Mouse (Mus musculus): ENCODE results near the gene Zbtb39. TPM values are rescaled to one million over a fixed set of nuclear protein-coding genes. Genes with fewer than 3 reads are reported as not detected.

Gene Zbtb39
- polyA plus RNA-seq, 1 experiment from 2014 or later, result 6.2 TPM

- 92% methylated on average over 7 of the region's 7 CpGs for WGBS
These were observed 31.6 kb upstream of the Zbtb39 start for GRCm38 (mm10) chr10:127707721-127708120.

GRCm38 (mm10) chr10:127708850-127709370, 30.4 kb upstream of the Zbtb39 start:
- H3K4me1 ChIP-seq (ENCODE audit: control insufficient read depth, insufficient read depth, low read length), result no peaks in the 10 kb centered on the region
- no peaks in the 10 kb centered on the region for H3K36me3 ChIP-seq (ENCODE audit: control insufficient read depth, insufficient read depth, low read length)
- no peak overlapping the region for H3K27ac ChIP-seq (replicated peaks; ENCODE audit: low read depth, low read length)
- no peak for ATAC-seq (ENCODE audit: low FRiP score, low TSS enrichment)
- H3K27me3 ChIP-seq (ENCODE audit: control insufficient read depth, insufficient read depth, low read length), result no peaks in the 10 kb centered on the region
- WGBS, result 89% methylated on average over 3 of the region's 3 CpGs
- H3K4me3 ChIP-seq (replicated peaks; ENCODE audit: low read depth, low read length), result no peak overlapping the region
- no peaks in the 10 kb centered on the region for H3K9me3 ChIP-seq (ENCODE audit: control insufficient read depth, low read length)
- H3K9ac ChIP-seq (replicated peaks; ENCODE audit: low read length), result no peak overlapping the region
- no peak for DNase-seq
- H3K4me2 ChIP-seq (ENCODE audit: low read length), result no peak overlapping the region

More at GRCm38 (mm10) chr10:127707721-127708120, 31.6 kb upstream of the Zbtb39 start:
- H3K4me3 ChIP-seq (replicated peaks; ENCODE audit: low read depth, low read length), result no peak overlapping the region
- H3K9me3 ChIP-seq (ENCODE audit: control insufficient read depth, low read length), result no peaks in the 10 kb centered on the region
- ATAC-seq (ENCODE audit: low FRiP score, low TSS enrichment) (no peak), DNase-seq (no peak)
- H3K27me3 ChIP-seq (ENCODE audit: control insufficient read depth, insufficient read depth, low read length), result no peaks in the 10 kb centered on the region
- H3K4me2 ChIP-seq (ENCODE audit: low read length), result no peak overlapping the region
- H3K36me3 ChIP-seq (ENCODE audit: control insufficient read depth, insufficient read depth, low read length), result no peaks in the 10 kb centered on the region
- H3K9ac ChIP-seq (replicated peaks; ENCODE audit: low read length), result no peak overlapping the region
- no peaks in the 10 kb centered on the region for H3K4me1 ChIP-seq (ENCODE audit: control insufficient read depth, insufficient read depth, low read length)
- no peak overlapping the region for H3K27ac ChIP-seq (replicated peaks; ENCODE audit: low read depth, low read length)

GRCm38 (mm10) chr10:127710331-127710730, 29.0 kb upstream of the Zbtb39 start:
- Histone ChIP-seq H3K27me3 (ENCODE audit: control insufficient read depth, insufficient read depth, low read length) (no peaks in the 10 kb centered on the region), H3K36me3 (ENCODE audit: control insufficient read depth, insufficient read depth, low read length) (no peaks in the 10 kb centered on the region), H3K9ac (replicated peaks; ENCODE audit: low read length) (no peak overlapping the region), H3K9me3 (ENCODE audit: control insufficient read depth, low read length) (no peaks in the 10 kb centered on the region), H3K4me2 (ENCODE audit: low read length) (no peak overlapping the region), H3K4me3 (replicated peaks; ENCODE audit: low read depth, low read length) (no peak overlapping the region), H3K27ac (replicated peaks; ENCODE audit: low read depth, low read length) (no peak overlapping the region), H3K4me1 (ENCODE audit: control insufficient read depth, insufficient read depth, low read length) (no peaks in the 10 kb centered on the region)
- WGBS, result 89% methylated on average over 13 of the region's 13 CpGs
- no peak for DNase-seq
- no peak for ATAC-seq (ENCODE audit: low FRiP score, low TSS enrichment)

GRCm38 (mm10) chr10:127712736-127713135, 26.6 kb upstream of the Zbtb39 start:
- 86% methylated on average over 6 of the region's 6 CpGs for WGBS

GRCm38 (mm10) chr10:127721671-127722418, 17.5 kb upstream of the Zbtb39 start:
- DNase-seq (peak; percentile 72), ATAC-seq (ENCODE audit: low FRiP score, low TSS enrichment) (peak; percentile 59; the same call in 1 of the 2 replicates)
- Histone ChIP-seq H3K27ac (replicated peaks; ENCODE audit: low read depth, low read length) (peak overlapping the region; percentile 47), H3K9ac (replicated peaks; ENCODE audit: low read length) (peak overlapping the region; percentile 7; the same call in 1 of the 2 replicates), H3K4me2 (ENCODE audit: low read length) (peak overlapping the region; percentile 42), H3K36me3 (ENCODE audit: control insufficient read depth, insufficient read depth, low read length) (no peaks in the 10 kb centered on the region), H3K4me1 (ENCODE audit: control insufficient read depth, insufficient read depth, low read length) (peaks cover 22% of the 10 kb centered on the region), H3K9me3 (ENCODE audit: control insufficient read depth, low read length) (no peaks in the 10 kb centered on the region), H3K27me3 (ENCODE audit: control insufficient read depth, insufficient read depth, low read length) (no peaks in the 10 kb centered on the region), H3K4me3 (replicated peaks; ENCODE audit: low read depth, low read length) (no peak overlapping the region)
- WGBS, result 10% methylated on average over 20 of the region's 20 CpGs

More at GRCm38 (mm10) chr10:127712736-127713135, 26.6 kb upstream of the Zbtb39 start:
- Histone ChIP-seq H3K9ac (replicated peaks; ENCODE audit: low read length) (no peak overlapping the region), H3K27ac (replicated peaks; ENCODE audit: low read depth, low read length) (no peak overlapping the region), H3K4me2 (ENCODE audit: low read length) (no peak overlapping the region), H3K27me3 (ENCODE audit: control insufficient read depth, insufficient read depth, low read length) (no peaks in the 10 kb centered on the region), H3K9me3 (ENCODE audit: control insufficient read depth, low read length) (no peaks in the 10 kb centered on the region), H3K4me3 (replicated peaks; ENCODE audit: low read depth, low read length) (no peak overlapping the region), H3K4me1 (ENCODE audit: control insufficient read depth, insufficient read depth, low read length) (no peaks in the 10 kb centered on the region), H3K36me3 (ENCODE audit: control insufficient read depth, insufficient read depth, low read length) (no peaks in the 10 kb centered on the region)
- ATAC-seq (ENCODE audit: low FRiP score, low TSS enrichment), result no peak
- no peak for DNase-seq

GRCm38 (mm10) chr10:127724178-127724577, 15.2 kb upstream of the Zbtb39 start, which contains the start of gene Tac2:
Gene Tac2 (plus strand): TSS chr10:127724478.
- WGBS, result 82% methylated on average over 3 of the region's 3 CpGs
- DNase-seq (no peak), ATAC-seq (ENCODE audit: low FRiP score, low TSS enrichment) (no peak)
- H3K27ac ChIP-seq (replicated peaks; ENCODE audit: low read depth, low read length), result no peak within 1 kb of the TSS
- H3K36me3 ChIP-seq (ENCODE audit: control insufficient read depth, insufficient read depth, low read length), result no peaks in the 10 kb centered on the region
- no peaks in the 10 kb centered on the region for H3K9me3 ChIP-seq (ENCODE audit: control insufficient read depth, low read length)
- H3K27me3 ChIP-seq (ENCODE audit: control insufficient read depth, insufficient read depth, low read length), result no peaks in the 10 kb centered on the region
- H3K4me2 ChIP-seq (ENCODE audit: low read length), result no peak within 1 kb of the TSS
- H3K4me3 ChIP-seq (replicated peaks; ENCODE audit: low read depth, low read length), result no peak within 1 kb of the TSS
- H3K9ac ChIP-seq (replicated peaks; ENCODE audit: low read length), result no peak within 1 kb of the TSS
- H3K4me1 ChIP-seq (ENCODE audit: control insufficient read depth, insufficient read depth, low read length), result peaks cover 22% of the 10 kb centered on the region

GRCm38 (mm10) chr10:127725136-127725535, 14.2 kb upstream of the Zbtb39 start:
- no peak overlapping the region for H3K27ac ChIP-seq (replicated peaks; ENCODE audit: low read depth, low read length)
- ATAC-seq (ENCODE audit: low FRiP score, low TSS enrichment) (no peak), DNase-seq (no peak)
- H3K36me3 ChIP-seq (ENCODE audit: control insufficient read depth, insufficient read depth, low read length), result no peaks in the 10 kb centered on the region
- peaks cover 22% of the 10 kb centered on the region for H3K4me1 ChIP-seq (ENCODE audit: control insufficient read depth, insufficient read depth, low read length)
- 76% methylated on average over 4 of the region's 4 CpGs for WGBS
- no peak overlapping the region for H3K4me3 ChIP-seq (replicated peaks; ENCODE audit: low read depth, low read length)
- no peaks in the 10 kb centered on the region for H3K27me3 ChIP-seq (ENCODE audit: control insufficient read depth, insufficient read depth, low read length)
- H3K4me2 ChIP-seq (ENCODE audit: low read length), result no peak overlapping the region
- no peaks in the 10 kb centered on the region for H3K9me3 ChIP-seq (ENCODE audit: control insufficient read depth, low read length)
- H3K9ac ChIP-seq (replicated peaks; ENCODE audit: low read length), result no peak overlapping the region

GRCm38 (mm10) chr10:127728437-127728836, 10.9 kb upstream of the Zbtb39 start:
- Histone ChIP-seq H3K4me1 (ENCODE audit: control insufficient read depth, insufficient read depth, low read length) (peaks cover 7% of the 10 kb centered on the region; the same call in 1 of the 2 replicates), H3K9ac (replicated peaks; ENCODE audit: low read length) (no peak overlapping the region), H3K4me2 (ENCODE audit: low read length) (no peak overlapping the region), H3K27ac (replicated peaks; ENCODE audit: low read depth, low read length) (no peak overlapping the region), H3K36me3 (ENCODE audit: control insufficient read depth, insufficient read depth, low read length) (no peaks in the 10 kb centered on the region), H3K9me3 (ENCODE audit: control insufficient read depth, low read length) (no peaks in the 10 kb centered on the region), H3K4me3 (replicated peaks; ENCODE audit: low read depth, low read length) (no peak overlapping the region), H3K27me3 (ENCODE audit: control insufficient read depth, insufficient read depth, low read length) (no peaks in the 10 kb centered on the region)
- ATAC-seq (ENCODE audit: low FRiP score, low TSS enrichment) (no peak), DNase-seq (no peak)
- 75% methylated on average over 8 of the region's 8 CpGs for whole genome bisulfite sequencing
